Mouse (Mus musculus): Measurements from ENCODE around the gene Rnf217.

- TF ChIP-seq CTCF (IDR thresholded peaks at IDR 0.05; ENCODE audit: borderline replicate concordance, control insufficient read depth, extremely low read depth, insufficient read depth, low read length, poor library complexity) (no peak), POLR2A (IDR thresholded peaks at IDR 0.05; ENCODE audit: control insufficient read depth, extremely low read depth, insufficient read depth, low read length, poor library complexity) (no peak)
Observed at GRCm38 (mm10) chr10:31635098-31635497, 26.1 kb upstream of the Rnf217 start.
